Mouse (Mus musculus) left cerebral cortex, adult 18-20 months (tissue): ENCODE data around the gene Rnf144b. TPM values are rescaled to one million over a fixed set of nuclear protein-coding genes. Genes with fewer than 3 reads are reported as not detected.

Experiments used
- DNase-seq, 2 experiments: peaks; one replicate each; pipeline ENCODE4 v3.0.0; 2021 to 2022; ENCODE audit warnings: low spot score in 2 of 2, mixed read lengths in 1 of 2
- total RNA-seq, 2 experiments: library from RNA; stranded (reverse); gene quantifications; 2 replicates each; pipeline ENCODE4 v1.2.3; 2021

The Rnf144b gene
- total RNA-seq, 2 experiments from 2014 or later, result 22.5 to 26.3 TPM

GRCm38 (mm10) chr13:47215815-47216585, 93.5 kb downstream of the Rnf144b start:
- DNase-seq, result no peak

- DNase-seq, result no peak
Observed at GRCm38 (mm10) chr13:47217107-47217571, 94.7 kb downstream of the Rnf144b start.

GRCm38 (mm10) chr13:47218351-47218750, 95.9 kb downstream of the Rnf144b start:
- no peak for DNase-seq

GRCm38 (mm10) chr13:47220426-47220825, 98.0 kb downstream of the Rnf144b start:
- no peak for DNase-seq

GRCm38 (mm10) chr13:47223576-47224538, 101.4 kb downstream of the Rnf144b start:
- DNase-seq, result peak; percentile 35 to 41

- DNase-seq, result peak in 1 of 2 experiments; percentile 29
Observed at GRCm38 (mm10) chr13:47224648-47225323, 102.3 kb downstream of the Rnf144b start.

- no peak for DNase-seq
Observed at GRCm38 (mm10) chr13:47225324-47225697, 102.9 kb downstream of the Rnf144b start.

- no peak for DNase-seq
Observed at GRCm38 (mm10) chr13:47225802-47226201, 103.3 kb downstream of the Rnf144b start.

- DNase-seq, result no peak
Observed at GRCm38 (mm10) chr13:47226521-47226920, 104.1 kb downstream of the Rnf144b start.

- no peak for DNase-seq
Observed at GRCm38 (mm10) chr13:47228201-47228600, 105.7 kb downstream of the Rnf144b start.

GRCm38 (mm10) chr13:47228626-47229190, 106.3 kb downstream of the Rnf144b start:
- DNase-seq, result no peak

- DNase-seq, result no peak
Observed at GRCm38 (mm10) chr13:47232163-47232562, 109.7 kb downstream of the Rnf144b start.

GRCm38 (mm10) chr13:47237376-47237775, 114.9 kb downstream of the Rnf144b start:
- DNase-seq, result no peak

- no peak for DNase-seq
Observed at GRCm38 (mm10) chr13:47238131-47238530, 115.7 kb downstream of the Rnf144b start.

GRCm38 (mm10) chr13:47243569-47243968, 121.1 kb downstream of the Rnf144b start:
- no peak for DNase-seq

GRCm38 (mm10) chr13:47244771-47245170, 122.3 kb downstream of the Rnf144b start:
- peak; percentile 63 to 70 for DNase-seq

- no peak for DNase-seq
Observed at GRCm38 (mm10) chr13:47246459-47246858, 124.0 kb downstream of the Rnf144b start.

- no peak for DNase-seq
Observed at GRCm38 (mm10) chr13:47247156-47247800, 124.8 kb downstream of the Rnf144b start.

GRCm38 (mm10) chr13:47248289-47249010, 126.0 kb downstream of the Rnf144b start:
- no peak for DNase-seq

- DNase-seq, result no peak
Observed at GRCm38 (mm10) chr13:47250615-47251014, 128.2 kb downstream of the Rnf144b start.
